Mouse (Mus musculus) liver, embryonic 14.5 days (tissue): Measurements from ENCODE around the gene Cryzl1.

Experiments used
- CTCF ChIP-seq: IDR thresholded peaks from 2 replicates; pipeline ENCODE4 v1.5.1; 2016; ENCODE audit warnings: antibody characterized with exemption, low read depth, control low read depth
- EP300 ChIP-seq: IDR thresholded peaks from 2 replicates; pipeline ENCODE4 v1.6.1; 2016; ENCODE audit warnings: antibody characterized with exemption, low read depth

DNA sequence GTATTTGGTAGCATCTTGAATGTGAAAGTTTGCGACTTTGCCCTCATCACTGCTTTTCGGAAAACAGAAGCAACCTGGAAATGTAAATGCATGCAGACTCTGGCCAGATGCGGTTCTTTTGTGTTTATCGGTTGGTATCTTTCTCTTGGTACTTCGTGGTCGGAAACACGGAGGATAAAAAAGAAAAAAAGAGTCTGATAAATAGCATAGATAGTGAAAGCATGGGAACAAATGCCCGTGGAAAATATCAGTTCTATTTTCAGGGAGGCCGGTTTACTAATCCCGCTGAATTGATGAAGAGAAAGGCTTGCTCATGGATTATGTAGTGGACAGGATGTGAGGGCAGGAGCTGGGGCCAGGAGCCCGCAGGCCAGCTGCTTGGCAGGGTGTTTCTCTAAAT, 1.7 kb upstream of the Cryzl1 start:
- TF ChIP-seq EP300 (no peak), CTCF (no peak)
